Comparison of ENCODE assay signal across 20 mouse cellular contexts in the genomic region with DNA sequence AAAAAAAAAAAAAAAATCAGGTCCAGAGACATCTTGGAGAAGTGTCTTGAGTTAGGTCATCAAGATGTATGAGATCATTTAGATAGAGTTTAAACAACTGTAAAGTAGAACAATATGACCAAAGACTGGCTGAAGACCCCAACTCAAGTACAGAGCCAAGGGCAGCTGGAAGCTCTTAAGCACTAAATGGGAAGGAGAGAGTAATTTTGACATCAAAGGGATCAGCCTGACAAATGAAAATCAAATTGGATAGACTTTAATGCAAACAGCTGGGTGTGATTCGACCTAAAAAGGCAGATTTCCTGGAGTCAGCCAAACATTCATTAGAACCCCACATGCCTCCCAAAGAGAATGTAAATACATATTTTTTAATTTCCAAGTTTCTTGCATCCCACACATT.
A peak's percentile ranks its signal among the peaks of the same experiment; 100 is the strongest.
DNase-seq lines count a peak whose midpoint lies in the region; ATAC-seq lines count a peak whose summit lies in the region.
"Had no signal": no experiment of that assay in that cellular context is flagged by ENCODE, and none has a peak within 500 bp of the region (broad histone marks: within the 10 kb centered on the region; RNA-seq: fewer than 3 reads in every experiment).

No protein-coding gene starts in this region.

- H3K9ac ChIP-seq in lung, embryonic 15.5 days, result no peak overlapping the region
- H3K9ac ChIP-seq in embryonic facial prominence, embryonic 12.5 days, result no peak overlapping the region
- H3K9ac ChIP-seq: forebrain, embryonic 12.5 days; hindbrain, embryonic 13.5 days; intestine, embryonic 15.5 days had no signal

- ATAC-seq in lung, embryonic 15.5 days (ENCODE audit: borderline replicate concordance, extremely low read depth, low FRiP score, low TSS enrichment), result peak; percentile 57; the same call in 1 of the 2 replicates
- ATAC-seq in embryonic facial prominence, embryonic 12.5 days (ENCODE audit: insufficient number of reproducible peaks, insufficient read depth, low FRiP score, low TSS enrichment), result 0 out of 2 replicates have a peak, but pooled peaks have one; percentile 56
- ATAC-seq: CD4-positive, CD25-positive, alpha-beta regulatory T cell, adult 4 months; forebrain, embryonic 16.5 days; intestine, embryonic 15.5 days had no signal

- peak; percentile 53 for DNase-seq in embryo, embryonic 10 days (ENCODE audit: low spot score)
- no peak for DNase-seq in embryo, embryonic 9.5 days (ENCODE audit: extremely low spot score)
- no peak for DNase-seq in lung, postnatal 10 days
- no peak for DNase-seq in natural killer cell, adult 2 months (ENCODE audit: low spot score in 2 of 2)
- no peak for DNase-seq in heart, postnatal 36 days
- DNase-seq: adrenal gland, postnatal 10 days; B cell, adult 2 months; cerebellum, adult 11-12 months; cerebellum, adult 9-10 months; cerebellum, postnatal 25 days; gastrocnemius, postnatal 14 days; heart, postnatal 10 days had no signal

- H3K4me2 ChIP-seq in lung, embryonic 15.5 days, result no peak overlapping the region
- no peak overlapping the region for H3K4me2 ChIP-seq in embryonic facial prominence, embryonic 12.5 days (replicated peaks)
- H3K4me2 ChIP-seq: forebrain, embryonic 12.5 days; hindbrain, embryonic 13.5 days; intestine, embryonic 15.5 days had no signal

- 0 out of 2 replicates have a peak, but pooled peaks cover 4% of the 10 kb centered on the region for H3K4me1 ChIP-seq in lung, embryonic 15.5 days
- no peaks in the 10 kb centered on the region for H3K4me1 ChIP-seq in embryonic facial prominence, embryonic 12.5 days
- H3K4me1 ChIP-seq: forebrain, embryonic 12.5 days; intestine, embryonic 15.5 days had no signal

- H3K27ac ChIP-seq in lung, embryonic 15.5 days, result no peak overlapping the region
- H3K27ac ChIP-seq in embryonic facial prominence, embryonic 12.5 days, result no peak overlapping the region
- H3K27ac ChIP-seq: forebrain, embryonic 12.5 days; hindbrain, embryonic 13.5 days; intestine, embryonic 15.5 days had no signal

- intact Hi-C loops in heart, postnatal 36 days (cut with DNase I), result no loop called here

- H3K4me3 ChIP-seq in lung, embryonic 15.5 days, result no peak overlapping the region
- H3K4me3 ChIP-seq in embryonic facial prominence, embryonic 12.5 days, result no peak overlapping the region
- H3K4me3 ChIP-seq: forebrain, embryonic 12.5 days; hindbrain, embryonic 13.5 days; intestine, embryonic 15.5 days had no signal

- H3K27me3 ChIP-seq in lung, embryonic 15.5 days, result peaks cover 3% of the 10 kb centered on the region; the same call in 1 of the 2 replicates
- no peaks in the 10 kb centered on the region for H3K27me3 ChIP-seq in embryonic facial prominence, embryonic 12.5 days
- H3K27me3 ChIP-seq: hindbrain, embryonic 13.5 days; intestine, embryonic 15.5 days had no signal

- no peaks in the 10 kb centered on the region for H3K9me3 ChIP-seq in lung, embryonic 15.5 days
- H3K9me3 ChIP-seq in embryonic facial prominence, embryonic 12.5 days, result no peaks in the 10 kb centered on the region
- H3K9me3 ChIP-seq: forebrain, embryonic 12.5 days; G1E; hindbrain, embryonic 13.5 days; intestine, embryonic 15.5 days had no signal

- no peaks in the 10 kb centered on the region for H3K36me3 ChIP-seq in lung, embryonic 15.5 days
- no peaks in the 10 kb centered on the region for H3K36me3 ChIP-seq in embryonic facial prominence, embryonic 12.5 days
- H3K36me3 ChIP-seq: forebrain, embryonic 12.5 days; G1E; hindbrain, embryonic 13.5 days; intestine, embryonic 15.5 days had no signal

- 3% methylated on average over 1 of the region's 1 CpGs for whole genome bisulfite sequencing in lung, embryonic 15.5 days
- 14% methylated on average over 1 of the region's 1 CpGs for WGBS in embryonic facial prominence, embryonic 12.5 days
